ENCODE assay signal across 27 mouse cellular contexts in the genomic region with DNA sequence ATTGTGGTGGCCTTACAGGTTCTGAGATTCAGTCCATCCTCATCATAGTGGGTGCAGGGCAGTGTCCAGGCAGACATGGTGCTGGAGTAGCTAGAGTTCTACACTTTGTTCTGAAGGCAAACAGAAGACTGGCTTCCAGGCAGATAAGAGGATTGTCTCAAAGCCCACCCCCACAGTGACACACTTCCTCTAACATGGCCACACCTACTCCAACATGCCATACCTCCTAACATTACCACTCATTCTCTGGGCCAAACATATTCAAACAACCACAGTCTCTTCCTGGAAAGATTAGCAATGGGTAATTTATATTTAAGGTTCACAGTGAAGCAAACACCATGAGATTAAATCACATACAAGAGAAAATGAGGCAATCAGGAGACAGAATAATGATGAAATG.
A peak's percentile ranks its signal among the peaks of the same experiment; 100 is the strongest.
DNase-seq lines count a peak whose midpoint lies in the region; ATAC-seq and TF ChIP-seq lines count a peak whose summit lies in the region.
"Had no signal": no experiment of that assay in that cellular context is flagged by ENCODE, and none has a peak within 500 bp of the region (broad histone marks: within the 10 kb centered on the region; RNA-seq: fewer than 3 reads in every experiment).

No protein-coding gene starts in this region.

- no peak overlapping the region for H3K4me2 ChIP-seq in liver, embryonic 12.5 days
- no peak overlapping the region for H3K4me2 ChIP-seq in stomach, embryonic 16.5 days (ENCODE audit: low read depth, low read length)
- H3K4me2 ChIP-seq: embryonic facial prominence, embryonic 13.5 days; embryonic facial prominence, embryonic 15.5 days; forebrain, embryonic 12.5 days had no signal

- CTCF ChIA-PET in Patski (lab: Charles Lee): no interaction called here

- no peak for ATAC-seq in liver, embryonic 12.5 days
- peak; percentile 26 for ATAC-seq in Patski
- ATAC-seq in stomach, embryonic 16.5 days (ENCODE audit: insufficient read depth, low FRiP score): peak; percentile 40; the same call in 1 of the 2 replicates
- ATAC-seq in monocyte, adult 5-6 weeks (replicated peaks; ENCODE audit: insufficient number of reproducible peaks, low FRiP score, low TSS enrichment, poor library complexity, severe bottlenecking): no peak
- ATAC-seq: CD4-positive, CD25-positive, alpha-beta regulatory T cell, adult 4 months; forebrain, embryonic 14.5 days; forebrain, embryonic 16.5 days had no signal

- H3K36me3 ChIP-seq in liver, adult 2 months (ENCODE audit: control insufficient read depth, insufficient read depth, low read length): no peaks in the 10 kb centered on the region
- no peaks in the 10 kb centered on the region for H3K36me3 ChIP-seq in liver, embryonic 12.5 days
- H3K36me3 ChIP-seq in stomach, embryonic 16.5 days (ENCODE audit: control insufficient read depth, insufficient read depth, low read length): no peaks in the 10 kb centered on the region
- H3K36me3 ChIP-seq: embryonic facial prominence, embryonic 13.5 days; embryonic facial prominence, embryonic 15.5 days; forebrain, embryonic 10.5 days; forebrain, embryonic 12.5 days; G1E had no signal

- no peak for TF ChIP-seq POLR2A in liver, adult 2 months (IDR thresholded peaks at IDR 0.05; ENCODE audit: extremely low read depth, insufficient read depth, low read length)

- no peak overlapping the region for H3K9ac ChIP-seq in liver, adult 2 months (ENCODE audit: low read depth, low read length)
- H3K9ac ChIP-seq in liver, embryonic 12.5 days: no peak overlapping the region
- H3K9ac ChIP-seq in stomach, embryonic 16.5 days (ENCODE audit: low read length): no peak overlapping the region
- H3K9ac ChIP-seq: embryonic facial prominence, embryonic 13.5 days; embryonic facial prominence, embryonic 15.5 days; forebrain, embryonic 12.5 days had no signal

- H3K4me3 ChIP-seq in liver, adult 2 months (ENCODE audit: insufficient read depth, low read depth, low read length): no peak overlapping the region
- no peak overlapping the region for H3K4me3 ChIP-seq in liver, embryonic 12.5 days
- H3K4me3 ChIP-seq in stomach, embryonic 16.5 days (replicated peaks; ENCODE audit: low read length): no peak overlapping the region
- H3K4me3 ChIP-seq: embryonic facial prominence, embryonic 13.5 days; embryonic facial prominence, embryonic 15.5 days; erythroblast, embryonic 14.5 days; forebrain, embryonic 10.5 days; forebrain, embryonic 12.5 days had no signal

- H3K4me1 ChIP-seq in liver, adult 2 months (ENCODE audit: control insufficient read depth, insufficient read depth, low read length): peaks cover 19% of the 10 kb centered on the region
- no peaks in the 10 kb centered on the region for H3K4me1 ChIP-seq in liver, embryonic 12.5 days
- no peaks in the 10 kb centered on the region for H3K4me1 ChIP-seq in stomach, embryonic 16.5 days (ENCODE audit: control insufficient read depth, insufficient read depth, low read length)
- H3K4me1 ChIP-seq: embryonic facial prominence, embryonic 13.5 days; embryonic facial prominence, embryonic 15.5 days; forebrain, embryonic 12.5 days had no signal

- TF ChIP-seq CTCF in liver, adult 2 months (IDR thresholded peaks at IDR 0.05; ENCODE audit: low read depth, low read length): no peak
- no peak for TF ChIP-seq CTCF in Patski (IDR thresholded peaks at IDR 0.05)

- POLR2A ChIA-PET in Patski (lab: Charles Lee): interaction anchor here (0.6 kb wide), 1 partner anchor 114 kb away, joined by 3 read pairs; no protein-coding TSS in a partner anchor

- H3K27me3 ChIP-seq in liver, adult 2 months (ENCODE audit: control insufficient read depth, insufficient read depth, low read length): no peaks in the 10 kb centered on the region
- H3K27me3 ChIP-seq in liver, embryonic 12.5 days (replicated peaks): no peaks in the 10 kb centered on the region
- H3K27me3 ChIP-seq in Patski: no peaks in the 10 kb centered on the region
- H3K27me3 ChIP-seq in stomach, embryonic 16.5 days (ENCODE audit: control insufficient read depth, insufficient read depth, low read length): no peaks in the 10 kb centered on the region
- H3K27me3 ChIP-seq: CH12.LX; embryonic facial prominence, embryonic 13.5 days; embryonic facial prominence, embryonic 15.5 days; forebrain, embryonic 12.5 days had no signal

- peak overlapping the region; percentile 85 for H3K27ac ChIP-seq in liver, adult 2 months (replicated peaks; ENCODE audit: insufficient read depth, low read depth, low read length)
- H3K27ac ChIP-seq in liver, embryonic 12.5 days: no peak overlapping the region
- no peak overlapping the region for H3K27ac ChIP-seq in stomach, embryonic 16.5 days (ENCODE audit: low read length)
- H3K27ac ChIP-seq: embryonic facial prominence, embryonic 13.5 days; embryonic facial prominence, embryonic 15.5 days; forebrain, embryonic 10.5 days; forebrain, embryonic 12.5 days had no signal

- in situ Hi-C loops in Patski (cut with MboI; ENCODE audit: low pct_unique_long_range_greater_than_20kb): no loop called here

- H3K79me2 ChIP-seq in liver, adult 2 months (ENCODE audit: control insufficient read depth, insufficient read depth, low read length): peaks cover 5% of the 10 kb centered on the region; the same call in 1 of the 2 replicates

- H3K9me3 ChIP-seq in liver, embryonic 12.5 days (replicated peaks): no peaks in the 10 kb centered on the region
- H3K9me3 ChIP-seq in stomach, embryonic 16.5 days (replicated peaks; ENCODE audit: control insufficient read depth, low read length): no peaks in the 10 kb centered on the region
- H3K9me3 ChIP-seq: embryonic facial prominence, embryonic 13.5 days; embryonic facial prominence, embryonic 15.5 days; forebrain, embryonic 10.5 days; forebrain, embryonic 12.5 days had no signal

- peak; percentile 70 for DNase-seq in liver, adult 2 months (ENCODE audit: extremely low read depth, low read depth, low spot score)
- DNase-seq in Patski (ENCODE audit: low read depth, low spot score): no peak
- no peak for DNase-seq in lung, postnatal 25 days (ENCODE audit: low spot score)
- DNase-seq: adrenal gland, adult 2 months; adrenal gland, postnatal 10 days; adrenal gland, postnatal 25 days; B cell, adult 2 months; cerebellum, adult 11 months; cerebellum, adult 18-20 months; cerebellum, adult 8-10 months; cerebellum, adult 9-11 months; cerebellum, postnatal 14 days; cerebellum, postnatal 36 days; embryo, embryonic 11 days had no signal

Comparison
In these comparisons a context has a peak if more than half of its experiments do, and no peak if none do; other contexts are left out.
1. ATAC-seq: peak in Patski (single experiment) and stomach, embryonic 16.5 days (single experiment); none in liver, embryonic 12.5 days (single experiment) and monocyte, adult 5-6 weeks (single experiment).